ENCODE assay signal across 8 mouse cellular contexts in genomic region chr3:37657009-37657408, GRCm38 (mm10). TPM values are rescaled to one million over a fixed set of nuclear protein-coding genes. Genes with fewer than 3 reads are reported as not detected.
A peak's percentile ranks its signal among the peaks of the same experiment; 100 is the strongest.
DNase-seq lines count a peak whose midpoint lies in the region; ATAC-seq and TF ChIP-seq lines count a peak whose summit lies in the region.
"Had no signal": no experiment of that assay in that cellular context is flagged by ENCODE, and none has a peak within 500 bp of the region (broad histone marks: within the 10 kb centered on the region; RNA-seq: fewer than 3 reads in every experiment).

No protein-coding gene starts in this region.

- no peak overlapping the region for H3K9ac ChIP-seq in ES-Bruce4 (ENCODE audit: low read depth, poor library complexity, severe bottlenecking)
- H3K9ac ChIP-seq in heart, embryonic 11.5 days (ENCODE audit: low read depth, low read length) = peak overlapping the region; percentile 23; the same call in 1 of the 2 replicates
- no peak overlapping the region for H3K9ac ChIP-seq in liver, embryonic 12.5 days

- no peaks in the 10 kb centered on the region for H3K36me3 ChIP-seq in ES-Bruce4 (ENCODE audit: control insufficient read depth, insufficient read depth, low read length, poor library complexity, severe bottlenecking)
- no peaks in the 10 kb centered on the region for H3K36me3 ChIP-seq in heart, embryonic 11.5 days (ENCODE audit: control insufficient read depth, insufficient read depth, low read length)
- H3K36me3 ChIP-seq in liver, embryonic 12.5 days = no peaks in the 10 kb centered on the region

- TF ChIP-seq EP300 in ES-Bruce4 (IDR thresholded peaks at IDR 0.05; ENCODE audit: insufficient read depth, low read depth, low read length) = peak; percentile 86

- no peak for ATAC-seq in heart, embryonic 11.5 days (replicated peaks; ENCODE audit: insufficient number of reproducible peaks, low FRiP score, low TSS enrichment)
- ATAC-seq in liver, embryonic 12.5 days = no peak
- ATAC-seq in inflammation-experienced regulatory T-cells, adult 6 months = no peak

- peak overlapping the region; percentile 54 for H3K4me2 ChIP-seq in heart, embryonic 11.5 days
- H3K4me2 ChIP-seq in liver, embryonic 12.5 days = peak overlapping the region; percentile 45

- no peak overlapping the region for H3K27ac ChIP-seq in ES-Bruce4 (ENCODE audit: insufficient read depth, low read length)
- H3K27ac ChIP-seq in heart, embryonic 11.5 days (ENCODE audit: low read depth, low read length) = no peak overlapping the region
- no peak overlapping the region for H3K27ac ChIP-seq in liver, embryonic 12.5 days

- peaks cover 3% of the 10 kb centered on the region for H3K4me1 ChIP-seq in ES-Bruce4 (ENCODE audit: control insufficient read depth, insufficient read depth, low read length)
- peaks cover 9% of the 10 kb centered on the region for H3K4me1 ChIP-seq in heart, embryonic 11.5 days (ENCODE audit: control insufficient read depth, insufficient read depth, low read length)
- H3K4me1 ChIP-seq in liver, embryonic 12.5 days = peaks cover 67% of the 10 kb centered on the region

- no peak for TF ChIP-seq POLR2A in ES-Bruce4 (IDR thresholded peaks at IDR 0.05; ENCODE audit: insufficient read depth, low read length)

- no peak for TF ChIP-seq CTCF in ES-Bruce4 (IDR thresholded peaks at IDR 0.05; ENCODE audit: low read depth, low read length)

- no peak overlapping the region for H3K4me3 ChIP-seq in ES-Bruce4 (ENCODE audit: low read depth, low read length)
- H3K4me3 ChIP-seq in heart, embryonic 11.5 days (ENCODE audit: low read depth, low read length) = no peak overlapping the region
- H3K4me3 ChIP-seq in liver, embryonic 12.5 days = no peak overlapping the region

- no peaks in the 10 kb centered on the region for H3K27me3 ChIP-seq in ES-Bruce4 (ENCODE audit: control insufficient read depth, insufficient read depth, low read length, poor library complexity, severe bottlenecking)
- H3K27me3 ChIP-seq in heart, embryonic 11.5 days (ENCODE audit: control insufficient read depth, insufficient read depth, low read length) = peaks cover 16% of the 10 kb centered on the region
- peaks cover 27% of the 10 kb centered on the region for H3K27me3 ChIP-seq in liver, embryonic 12.5 days (replicated peaks)

- DNase-seq in Muller cell, postnatal 12 days (ENCODE audit: inconsistent ontology term) = peak; percentile 77
- no peak for DNase-seq in spleen, postnatal 10 days (ENCODE audit: low spot score in 2 of 2)
- DNase-seq in urinary bladder, postnatal 14 days (ENCODE audit: low spot score) = no peak
- DNase-seq: gastrocnemius, postnatal 36 days had no signal

- 3% methylated on average over 8 of the region's 8 CpGs for WGBS in heart, embryonic 11.5 days (ENCODE audit: insufficient replicate concordance)
- WGBS in liver, embryonic 12.5 days (ENCODE audit: insufficient replicate concordance) = 9% methylated on average over 8 of the region's 8 CpGs

- no peaks in the 10 kb centered on the region for H3K9me3 ChIP-seq in ES-Bruce4 (replicated peaks; ENCODE audit: control insufficient read depth, insufficient read depth, low read length, poor library complexity, severe bottlenecking)
- H3K9me3 ChIP-seq in heart, embryonic 11.5 days (replicated peaks; ENCODE audit: control insufficient read depth, low read length) = no peaks in the 10 kb centered on the region
- no peaks in the 10 kb centered on the region for H3K9me3 ChIP-seq in liver, embryonic 12.5 days (replicated peaks)

RNA-seq across cellular contexts. Expression of gene Spry1, which starts 17.3 kb away (rescaled TPM):
- polyA plus RNA-seq in ES-Bruce4 (2011; ENCODE audit: insufficient read depth, insufficient read length, low read depth, missing spikeins) = 30.1 and 30.5 TPM in 2 replicates
- polyA plus RNA-seq in heart, embryonic 11.5 days (2014; fragmentation: Nextera tagmentation; extraction: Ambion mirVana) = 4.8 and 6.3 TPM in 2 replicates
- polyA plus RNA-seq in liver, embryonic 12.5 days (2016; fragmentation: Nextera tagmentation; extraction: Ambion mirVana) = 4.3 and 4.7 TPM in 2 replicates
- polyA plus RNA-seq in inflammation-experienced regulatory T-cells, adult 6 months (2017; shearing (Covaris generic)) = 10 to 100 TPM in 2 of 3 experiments, 1 to 10 TPM in 1; 7.9 to 19.2 (median 16.0) TPM
